Mouse (Mus musculus): ENCODE measurements around the gene Pnrc1. TPM values are rescaled to one million over a fixed set of nuclear protein-coding genes. Genes with fewer than 3 reads are reported as not detected.
A peak's percentile ranks its signal among the peaks of the same experiment; 100 is the strongest.
"Not testable (repeated sequence)": the region's sequence is repeated elsewhere in the genome, so short reads cannot be mapped to it uniquely, and the experiment has no call there.

Gene Pnrc1
- 110 TPM in 2 replicates for polyA plus RNA-seq (2016; fragmentation: Nextera tagmentation; extraction: Ambion mirVana)

GRCm38 (mm10) chr4:33290002-33290401 lies at the start of gene Pnrc1:
TSS of gene Pnrc1 (minus strand) at chr4:33290163.
- Histone ChIP-seq H3K27ac (ENCODE audit: poor library complexity, severe bottlenecking) (no peak within 1 kb of the TSS), H3K36me3 (no peaks in the 10 kb centered on the region), H3K4me2 (peak within 1 kb of the TSS; percentile 23), H3K27me3 (replicated peaks) (0 out of 2 replicates have a peak, but pooled peaks cover 5% of the 10 kb centered on the region), H3K9ac (no peak within 1 kb of the TSS), H3K4me3 (no peak within 1 kb of the TSS), H3K9me3 (replicated peaks) (no peaks in the 10 kb centered on the region), H3K4me1 (replicated peaks) (no peaks in the 10 kb centered on the region)
- 59% methylated on average over 3 of the region's 3 CpGs for WGBS
- ATAC-seq (ENCODE audit: insufficient number of reproducible peaks, low FRiP score): 0 out of 2 replicates have a peak, but pooled peaks have one; percentile 77

- 68% methylated on average over 1 of the region's 1 CpGs for WGBS
- H3K36me3 ChIP-seq: peaks cover 47% of the 10 kb centered on the region
- H3K27ac ChIP-seq (ENCODE audit: poor library complexity, severe bottlenecking): peak overlapping the region; percentile 60
- no peak overlapping the region for H3K4me2 ChIP-seq
- no peak overlapping the region for H3K4me3 ChIP-seq
- H3K4me1 ChIP-seq (replicated peaks): no peaks in the 10 kb centered on the region
- peak; percentile 96 for ATAC-seq (ENCODE audit: insufficient number of reproducible peaks, low FRiP score)
- no peaks in the 10 kb centered on the region for H3K9me3 ChIP-seq (replicated peaks)
- no peak overlapping the region for H3K9ac ChIP-seq
- no peaks in the 10 kb centered on the region for H3K27me3 ChIP-seq (replicated peaks)
Measured at GRCm38 (mm10) chr4:33337999-33338398, 48.0 kb upstream of the Pnrc1 start.

- H3K4me3 ChIP-seq: no peak overlapping the region
- no peak for ATAC-seq (ENCODE audit: insufficient number of reproducible peaks, low FRiP score)
- H3K4me1 ChIP-seq (replicated peaks): no peaks in the 10 kb centered on the region
- no peak overlapping the region for H3K9ac ChIP-seq
- no peak overlapping the region for H3K27ac ChIP-seq (ENCODE audit: poor library complexity, severe bottlenecking)
- no peaks in the 10 kb centered on the region for H3K9me3 ChIP-seq (replicated peaks)
- H3K36me3 ChIP-seq: peaks cover 49% of the 10 kb centered on the region
- no peaks in the 10 kb centered on the region for H3K27me3 ChIP-seq (replicated peaks)
- no peak overlapping the region for H3K4me2 ChIP-seq
- 91% methylated on average over 1 of the region's 1 CpGs for WGBS
Measured at GRCm38 (mm10) chr4:33332956-33333455, 43.0 kb upstream of the Pnrc1 start.

- H3K9ac ChIP-seq: no peak overlapping the region
- no peaks in the 10 kb centered on the region for H3K4me1 ChIP-seq (replicated peaks)
- no peaks in the 10 kb centered on the region for H3K27me3 ChIP-seq (replicated peaks)
- H3K4me2 ChIP-seq: no peak overlapping the region
- no peak overlapping the region for H3K4me3 ChIP-seq
- ATAC-seq (ENCODE audit: insufficient number of reproducible peaks, low FRiP score): no peak
- WGBS: 89% methylated on average over 4 of the region's 4 CpGs
- peaks cover 48% of the 10 kb centered on the region for H3K36me3 ChIP-seq
- no peak overlapping the region for H3K27ac ChIP-seq (ENCODE audit: poor library complexity, severe bottlenecking)
- H3K9me3 ChIP-seq (replicated peaks): no peaks in the 10 kb centered on the region
Measured at GRCm38 (mm10) chr4:33331147-33331546, 41.2 kb upstream of the Pnrc1 start.

- Histone ChIP-seq H3K27ac (ENCODE audit: poor library complexity, severe bottlenecking) (no peak overlapping the region), H3K4me2 (no peak overlapping the region), H3K4me3 (no peak overlapping the region), H3K9me3 (replicated peaks) (no peaks in the 10 kb centered on the region), H3K27me3 (replicated peaks) (no peaks in the 10 kb centered on the region), H3K36me3 (no peaks in the 10 kb centered on the region), H3K4me1 (replicated peaks) (peaks cover 5% of the 10 kb centered on the region; the same call in 1 of the 2 replicates), H3K9ac (no peak overlapping the region)
- WGBS: 73% methylated on average over 5 of the region's 5 CpGs
- ATAC-seq (ENCODE audit: insufficient number of reproducible peaks, low FRiP score): no peak
Measured at GRCm38 (mm10) chr4:33315840-33316239, 25.9 kb upstream of the Pnrc1 start.

GRCm38 (mm10) chr4:33314150-33314549 lies 24.2 kb upstream of the Pnrc1 start:
- H3K9ac ChIP-seq; H3K4me2 ChIP-seq; ATAC-seq (ENCODE audit: insufficient number of reproducible peaks, low FRiP score); H3K27ac ChIP-seq (ENCODE audit: poor library complexity, severe bottlenecking); H3K4me3 ChIP-seq; H3K27me3 ChIP-seq (replicated peaks); H3K4me1 ChIP-seq (replicated peaks); H3K9me3 ChIP-seq (replicated peaks); H3K36me3 ChIP-seq: not testable (repeated sequence)
- WGBS: 96% methylated on average over 7 of the region's 8 CpGs

GRCm38 (mm10) chr4:33310840-33311437 lies 21.0 kb upstream of the Pnrc1 start:
- WGBS: 15% methylated on average over 12 of the region's 12 CpGs
- Histone ChIP-seq H3K27ac (ENCODE audit: poor library complexity, severe bottlenecking) (no peak overlapping the region), H3K4me1 (replicated peaks) (peaks cover 5% of the 10 kb centered on the region; the same call in 1 of the 2 replicates), H3K4me2 (peak overlapping the region; percentile 75), H3K27me3 (replicated peaks) (no peaks in the 10 kb centered on the region), H3K4me3 (peak overlapping the region; percentile 91), H3K9me3 (replicated peaks) (no peaks in the 10 kb centered on the region), H3K36me3 (no peaks in the 10 kb centered on the region), H3K9ac (peak overlapping the region; percentile 89)
- no peak for ATAC-seq (ENCODE audit: insufficient number of reproducible peaks, low FRiP score)

GRCm38 (mm10) chr4:33309764-33310757 lies 20.1 kb upstream of the Pnrc1 start, which contains the start of gene Rngtt:
TSS of gene Rngtt (plus strand) at chr4:33310311.
- H3K36me3 ChIP-seq: no peaks in the 10 kb centered on the region
- H3K27ac ChIP-seq (ENCODE audit: poor library complexity, severe bottlenecking): peak within 1 kb of the TSS; percentile 55; the same call in 1 of the 2 replicates
- peak within 1 kb of the TSS; percentile 91 for H3K4me3 ChIP-seq
- peaks cover 5% of the 10 kb centered on the region; the same call in 1 of the 2 replicates for H3K4me1 ChIP-seq (replicated peaks)
- peak within 1 kb of the TSS; percentile 75 for H3K4me2 ChIP-seq
- no peaks in the 10 kb centered on the region for H3K27me3 ChIP-seq (replicated peaks)
- peak within 1 kb of the TSS; percentile 89 for H3K9ac ChIP-seq
- no peaks in the 10 kb centered on the region for H3K9me3 ChIP-seq (replicated peaks)
- WGBS: 4% methylated on average over 60 of the region's 60 CpGs
- peak; percentile 98 for ATAC-seq (ENCODE audit: insufficient number of reproducible peaks, low FRiP score)

GRCm38 (mm10) chr4:33307146-33307545 lies 17.2 kb upstream of the Pnrc1 start:
- no peak for ATAC-seq (ENCODE audit: insufficient number of reproducible peaks, low FRiP score)
- 70% methylated on average over 4 of the region's 4 CpGs for WGBS
- no peak overlapping the region for H3K4me3 ChIP-seq

GRCm38 (mm10) chr4:33303057-33303456 lies 13.1 kb upstream of the Pnrc1 start:
- Histone ChIP-seq H3K4me2 (no peak overlapping the region), H3K9ac (no peak overlapping the region), H3K4me1 (replicated peaks) (no peaks in the 10 kb centered on the region), H3K9me3 (replicated peaks) (peaks cover 22% of the 10 kb centered on the region), H3K27me3 (replicated peaks) (no peaks in the 10 kb centered on the region), H3K27ac (ENCODE audit: poor library complexity, severe bottlenecking) (no peak overlapping the region), H3K4me3 (no peak overlapping the region), H3K36me3 (no peaks in the 10 kb centered on the region)
- no peak for ATAC-seq (ENCODE audit: insufficient number of reproducible peaks, low FRiP score)
- 96% methylated on average over 1 of the region's 1 CpGs for WGBS

More at GRCm38 (mm10) chr4:33307146-33307545, 17.2 kb upstream of the Pnrc1 start:
- Histone ChIP-seq H3K4me2 (no peak overlapping the region), H3K9me3 (replicated peaks) (peaks cover 11% of the 10 kb centered on the region), H3K27ac (ENCODE audit: poor library complexity, severe bottlenecking) (no peak overlapping the region), H3K36me3 (no peaks in the 10 kb centered on the region), H3K4me1 (replicated peaks) (peaks cover 5% of the 10 kb centered on the region; the same call in 1 of the 2 replicates), H3K9ac (no peak overlapping the region), H3K27me3 (replicated peaks) (no peaks in the 10 kb centered on the region)
